7 mouse cellular contexts compared by ENCODE assay signal in the genomic region with DNA sequence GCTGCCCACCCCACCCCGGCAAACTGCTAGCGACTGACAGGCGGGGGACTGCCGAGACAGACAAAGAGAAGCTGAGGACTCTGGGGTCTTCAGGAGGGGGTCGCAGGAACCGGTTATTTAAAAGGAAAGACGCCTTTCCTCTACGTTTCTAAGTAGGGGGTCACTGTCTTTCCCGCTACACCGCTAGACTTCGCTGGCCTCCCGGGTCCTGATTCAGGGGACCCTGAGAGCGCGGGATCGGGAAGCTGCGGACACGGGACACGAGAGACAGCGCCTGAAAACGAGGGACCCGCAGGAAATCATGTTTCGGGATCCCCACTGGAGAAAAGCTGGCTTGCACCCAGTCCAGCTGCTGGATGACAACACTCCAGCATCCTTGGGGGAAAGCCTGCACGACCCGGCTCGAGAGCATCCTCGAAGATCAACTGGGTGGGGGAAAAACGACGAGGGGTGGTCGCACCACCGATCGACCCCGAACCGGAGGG. TPM values are rescaled to one million over a fixed set of nuclear protein-coding genes. Genes with fewer than 3 reads are reported as not detected.
A peak's percentile ranks its signal among the peaks of the same experiment; 100 is the strongest.
DNase-seq lines count a peak whose midpoint lies in the region; ATAC-seq and TF ChIP-seq lines count a peak whose summit lies in the region.

No protein-coding gene starts in this region.

- no peak for TF ChIP-seq CTCF in lung, embryonic 14.5 days (IDR thresholded peaks at IDR 0.05; ENCODE audit: low read depth)

- H3K4me3 ChIP-seq in lung, embryonic 14.5 days (ENCODE audit: low read depth, low read length), result peak overlapping the region; percentile 90
- peak overlapping the region; percentile 100 for H3K4me3 ChIP-seq in forebrain, embryonic 10.5 days
- H3K4me3 ChIP-seq in hindbrain, embryonic 10.5 days, result peak overlapping the region; percentile 100
- H3K4me3 ChIP-seq in midbrain, embryonic 12.5 days, result peak overlapping the region; percentile 96

- no peaks in the 10 kb centered on the region for H3K36me3 ChIP-seq in lung, embryonic 14.5 days (ENCODE audit: insufficient read depth)
- peaks cover 17% of the 10 kb centered on the region for H3K36me3 ChIP-seq in forebrain, embryonic 10.5 days (replicated peaks)
- H3K36me3 ChIP-seq in hindbrain, embryonic 10.5 days, result peaks cover 11% of the 10 kb centered on the region; the same call in 1 of the 2 replicates
- H3K36me3 ChIP-seq in midbrain, embryonic 12.5 days, result no peaks in the 10 kb centered on the region

- peak overlapping the region; percentile 83 for H3K4me2 ChIP-seq in lung, embryonic 14.5 days
- peak overlapping the region; percentile 83 for H3K4me2 ChIP-seq in midbrain, embryonic 12.5 days (replicated peaks)

- H3K27me3 ChIP-seq in lung, embryonic 14.5 days (ENCODE audit: insufficient read depth, low read length), result no peaks in the 10 kb centered on the region
- H3K27me3 ChIP-seq in forebrain, embryonic 10.5 days (ENCODE audit: poor library complexity, severe bottlenecking), result no peaks in the 10 kb centered on the region
- no peaks in the 10 kb centered on the region for H3K27me3 ChIP-seq in hindbrain, embryonic 10.5 days (ENCODE audit: insufficient read depth, poor library complexity, severe bottlenecking)
- H3K27me3 ChIP-seq in midbrain, embryonic 12.5 days, result no peaks in the 10 kb centered on the region

- no peaks in the 10 kb centered on the region for H3K9me3 ChIP-seq in lung, embryonic 14.5 days (ENCODE audit: low read depth, low read length)
- H3K9me3 ChIP-seq in forebrain, embryonic 10.5 days, result no peaks in the 10 kb centered on the region
- H3K9me3 ChIP-seq in hindbrain, embryonic 10.5 days, result no peaks in the 10 kb centered on the region
- H3K9me3 ChIP-seq in midbrain, embryonic 12.5 days, result no peaks in the 10 kb centered on the region

- peak; percentile 73 for DNase-seq in lung, embryonic 14.5 days
- DNase-seq in lung, postnatal 14 days, result no peak
- no peak for DNase-seq in forebrain, embryonic 10.5 days (ENCODE audit: extremely low spot score, low spot score)
- no peak for DNase-seq in hindbrain, embryonic 10.5 days (ENCODE audit: low spot score)
- no peak for DNase-seq in urinary bladder, postnatal 10 days (ENCODE audit: low spot score)

- peaks cover 10% of the 10 kb centered on the region; the same call in 1 of the 2 replicates for H3K4me1 ChIP-seq in lung, embryonic 14.5 days (ENCODE audit: insufficient read depth)
- peaks cover 66% of the 10 kb centered on the region for H3K4me1 ChIP-seq in forebrain, embryonic 10.5 days
- H3K4me1 ChIP-seq in hindbrain, embryonic 10.5 days (replicated peaks), result peaks cover 51% of the 10 kb centered on the region
- peaks cover 29% of the 10 kb centered on the region for H3K4me1 ChIP-seq in midbrain, embryonic 12.5 days

- H3K9ac ChIP-seq in lung, embryonic 14.5 days, result peak overlapping the region; percentile 98
- H3K9ac ChIP-seq in midbrain, embryonic 12.5 days (replicated peaks), result peak overlapping the region; percentile 95

- ATAC-seq in lung, embryonic 14.5 days (ENCODE audit: insufficient read depth), result peak; percentile 22; the same call in 1 of the 2 replicates
- peak; percentile 39; the same call in 1 of the 2 replicates for ATAC-seq in midbrain, embryonic 12.5 days (ENCODE audit: low FRiP score, low read depth)
- no peak for ATAC-seq in inflammation-experienced regulatory T-cells, adult 6 months

- peak overlapping the region; percentile 97 for H3K27ac ChIP-seq in lung, embryonic 14.5 days (ENCODE audit: low read depth)
- peak overlapping the region; percentile 100 for H3K27ac ChIP-seq in forebrain, embryonic 10.5 days
- peak overlapping the region; percentile 100 for H3K27ac ChIP-seq in hindbrain, embryonic 10.5 days
- peak overlapping the region; percentile 99 for H3K27ac ChIP-seq in midbrain, embryonic 12.5 days (replicated peaks)

- WGBS in lung, embryonic 14.5 days, result under 1% methylated on average over 33 of the region's 33 CpGs
- under 1% methylated on average over 33 of the region's 33 CpGs for WGBS in forebrain, embryonic 10.5 days
- under 1% methylated on average over 33 of the region's 33 CpGs for WGBS in hindbrain, embryonic 10.5 days
- under 1% methylated on average over 33 of the region's 33 CpGs for WGBS in midbrain, embryonic 12.5 days

RNA-seq across cellular contexts. Expression of a gene that starts 0.7 kb away (rescaled TPM):
- polyA plus RNA-seq in lung, embryonic 14.5 days (2014; fragmentation: Nextera tagmentation; extraction: Ambion mirVana), result 25.6 and 30.9 TPM in 2 replicates
- 198 and 200 TPM in 2 replicates for polyA plus RNA-seq in forebrain, embryonic 10.5 days (2016; fragmentation: Nextera tagmentation; extraction: Ambion mirVana)
- 167 and 186 TPM in 2 replicates for polyA plus RNA-seq in hindbrain, embryonic 10.5 days (2016; fragmentation: Nextera tagmentation; extraction: Ambion mirVana)
- polyA plus RNA-seq in midbrain, embryonic 12.5 days (2016; fragmentation: Nextera tagmentation; extraction: Ambion mirVana), result 98.1 and 104 TPM in 2 replicates
- polyA plus RNA-seq in inflammation-experienced regulatory T-cells, adult 6 months (2017; shearing (Covaris generic)), result not detected

RNA-seq across cellular contexts. Expression of a gene that starts 17.9 kb away (rescaled TPM):
- polyA plus RNA-seq in lung, embryonic 14.5 days (2014; fragmentation: Nextera tagmentation; extraction: Ambion mirVana), result not detected in 2 replicates
- polyA plus RNA-seq in forebrain, embryonic 10.5 days (2016; fragmentation: Nextera tagmentation; extraction: Ambion mirVana), result 0.25 TPM in 1 of 2 replicates, not detected in the other
- not detected in 2 replicates for polyA plus RNA-seq in hindbrain, embryonic 10.5 days (2016; fragmentation: Nextera tagmentation; extraction: Ambion mirVana)
- polyA plus RNA-seq in midbrain, embryonic 12.5 days (2016; fragmentation: Nextera tagmentation; extraction: Ambion mirVana), result not detected in 2 replicates
- polyA plus RNA-seq in inflammation-experienced regulatory T-cells, adult 6 months (2017; shearing (Covaris generic)), result not detected

RNA-seq across cellular contexts. Expression of a gene that starts 28.3 kb away (rescaled TPM):
- 37.2 and 37.6 TPM in 2 replicates for polyA plus RNA-seq in lung, embryonic 14.5 days (2014; fragmentation: Nextera tagmentation; extraction: Ambion mirVana)
- polyA plus RNA-seq in forebrain, embryonic 10.5 days (2016; fragmentation: Nextera tagmentation; extraction: Ambion mirVana), result 107 and 109 TPM in 2 replicates
- 118 and 126 TPM in 2 replicates for polyA plus RNA-seq in hindbrain, embryonic 10.5 days (2016; fragmentation: Nextera tagmentation; extraction: Ambion mirVana)
- polyA plus RNA-seq in midbrain, embryonic 12.5 days (2016; fragmentation: Nextera tagmentation; extraction: Ambion mirVana), result 111 and 126 TPM in 2 replicates
- polyA plus RNA-seq in inflammation-experienced regulatory T-cells, adult 6 months (2017; shearing (Covaris generic)), result 10 to 100 TPM; 37.7 to 51.2 (median 42.6) TPM

RNA-seq across cellular contexts. Expression of a gene that starts 58.8 kb away (rescaled TPM):
- polyA plus RNA-seq in lung, embryonic 14.5 days (2014; fragmentation: Nextera tagmentation; extraction: Ambion mirVana), result 37.8 and 43.2 TPM in 2 replicates
- polyA plus RNA-seq in forebrain, embryonic 10.5 days (2016; fragmentation: Nextera tagmentation; extraction: Ambion mirVana), result 27.5 TPM in 2 replicates
- 28.6 and 28.7 TPM in 2 replicates for polyA plus RNA-seq in hindbrain, embryonic 10.5 days (2016; fragmentation: Nextera tagmentation; extraction: Ambion mirVana)
- 36.1 and 42.1 TPM in 2 replicates for polyA plus RNA-seq in midbrain, embryonic 12.5 days (2016; fragmentation: Nextera tagmentation; extraction: Ambion mirVana)
- polyA plus RNA-seq in inflammation-experienced regulatory T-cells, adult 6 months (2017; shearing (Covaris generic)), result 10 to 100 TPM in 2 of 3 experiments, 1 to 10 TPM in 1; 9.6 to 13.1 (median 10.4) TPM

Comparison
In these comparisons a context has a peak if more than half of its experiments do, and no peak if none do; other contexts are left out.
1. RNA of a gene that starts 0.7 kb away (polyA plus RNA-seq): 198 to 200 TPM in forebrain, embryonic 10.5 days, 167 to 186 TPM in hindbrain, embryonic 10.5 days, 98.1 to 104 TPM in midbrain, embryonic 12.5 days and 25.6 to 30.9 TPM in lung, embryonic 14.5 days; not detected in inflammation-experienced regulatory T-cells, adult 6 months; every median in the first group is over 10 times any median in the second.
2. Peak in every context shown above with its lines, with median percentiles within 50 percentile points of each other: H3K27ac ChIP-seq and H3K4me3 ChIP-seq.